Mouse (Mus musculus) limb, embryonic 10.5 days (tissue): ENCODE data around the gene Gpc3. TPM values are rescaled to one million over a fixed set of nuclear protein-coding genes. Genes with fewer than 3 reads are reported as not detected.
A peak's percentile ranks its signal among the peaks of the same experiment; 100 is the strongest.

Source experiments
- DNase-seq: peaks from one replicate; pipeline ENCODE4 v3.0.0-alpha.2; 2017; ENCODE audit warnings: low spot score
- H3K27ac ChIP-seq: fragments of 300-500 bp; sonication (generic); 2 replicates; pipeline ENCODE4 v1.5.1; 2016; ENCODE audit warnings: mild to moderate bottlenecking
- H3K27me3 ChIP-seq: fragments of 300-500 bp; sonication (generic); 2 replicates; pipeline ENCODE4 v1.6.1; 2016; ENCODE audit warnings: low read depth, mild to moderate bottlenecking; ENCODE audit not compliant: poor library complexity, severe bottlenecking
- H3K36me3 ChIP-seq: fragments of 300-500 bp; sonication (generic); 2 replicates; pipeline ENCODE4 v1.6.1; 2016; ENCODE audit warnings: mild to moderate bottlenecking, moderate library complexity
- H3K4me1 ChIP-seq: fragments of 300-500 bp; sonication (generic); 2 replicates; pipeline ENCODE4 v1.6.1; 2016
- H3K4me3 ChIP-seq: fragments of 300-500 bp; sonication (generic); 2 replicates; pipeline ENCODE4 v1.5.1; 2016; ENCODE audit warnings: mild to moderate bottlenecking, moderate library complexity
- H3K9me3 ChIP-seq: fragments of 300-500 bp; sonication (generic); replicated peaks from 2 replicates; pipeline ENCODE4 v1.6.1; 2016; ENCODE audit warnings: mild to moderate bottlenecking
- WGBS: fragments of 180-500 bp; shearing (Covaris S2); methylation state at CpG from one replicate; pipeline ENCODE4 v1.1.7; 2016; 5-methylcytosine and 5-hydroxymethylcytosine counted together
- microRNA counts: library from miRNA; unstranded; fragments of <30 nt; microRNA quantifications from one replicate; lab custom pipeline; 2017
- microRNA-seq: library from miRNA; unstranded; fragments of <30 nt; microRNA quantifications from one replicate; pipeline ENCODE4, GENCODE M21; 2017
- polyA plus RNA-seq: library from polyadenylated mRNA; unstranded; fragments of >200 nt; fragmentation: Nextera tagmentation; extraction: Ambion mirVana; gene quantifications from 2 replicates; pipeline ENCODE4 v1.2.1, GENCODE M21; 2016

Gene Gpc3
- polyA plus RNA-seq, 1 experiment from 2014 or later, result 1,116 TPM

DNA sequence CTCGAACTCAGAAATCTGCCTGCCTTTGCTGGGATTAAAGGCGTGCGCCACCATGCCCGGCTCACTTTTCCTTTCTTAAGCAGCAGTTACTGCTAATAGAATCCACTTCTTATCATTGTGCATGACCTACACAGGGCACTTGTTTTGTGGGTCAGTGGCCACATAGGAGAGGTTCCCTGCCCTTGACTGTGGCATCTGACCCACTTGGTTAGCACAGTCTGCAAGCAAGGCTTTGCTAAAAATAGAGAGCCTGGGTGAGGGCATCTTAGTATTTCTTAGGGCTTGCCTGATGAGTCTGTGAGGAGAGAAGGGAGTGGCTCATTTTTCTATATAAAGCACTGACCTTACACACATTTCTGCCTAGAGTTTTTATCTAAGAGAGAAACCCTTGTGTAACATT is 376.3 kb downstream of the Gpc3 start:
- Histone ChIP-seq H3K36me3 (no peaks in the 10 kb centered on the region), H3K4me3 (no peak overlapping the region), H3K9me3 (no peaks in the 10 kb centered on the region), H3K27me3 (peaks cover 42% of the 10 kb centered on the region), H3K27ac (no peak overlapping the region), H3K4me1 (peaks cover 5% of the 10 kb centered on the region; the same call in 1 of the 2 replicates)
- 93% methylated on average over 4 of the region's 4 CpGs for WGBS
- no peak for DNase-seq

DNA sequence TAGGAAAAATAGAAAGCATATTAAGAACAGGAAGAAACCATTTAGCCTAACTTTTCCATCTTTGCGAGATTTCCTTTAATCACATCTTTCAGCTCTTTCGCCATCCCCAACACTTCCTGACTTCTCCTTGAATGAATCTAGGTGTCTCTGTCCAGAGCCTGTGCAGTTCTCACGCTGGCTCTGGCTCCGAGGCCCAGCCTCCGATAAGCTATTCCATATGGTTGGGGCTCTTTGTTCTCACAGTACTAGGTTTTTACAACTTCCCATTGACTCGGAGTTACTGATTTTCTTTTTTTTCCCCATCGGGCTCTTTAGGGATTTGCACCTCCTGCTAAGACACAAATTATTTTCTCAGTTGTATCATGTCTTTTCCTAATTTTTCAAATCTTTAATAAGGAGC is 381.8 kb downstream of the Gpc3 start:
- H3K27me3 ChIP-seq, result peaks cover 50% of the 10 kb centered on the region
- no peak overlapping the region for H3K4me3 ChIP-seq
- no peaks in the 10 kb centered on the region for H3K36me3 ChIP-seq
- no peaks in the 10 kb centered on the region for H3K9me3 ChIP-seq
- peaks cover 17% of the 10 kb centered on the region; the same call in 1 of the 2 replicates for H3K4me1 ChIP-seq
- DNase-seq, result peak; percentile 36
- WGBS, result 32% methylated on average over 7 of the region's 7 CpGs
- 0 out of 2 replicates have a peak overlapping the region, but pooled peaks have one; percentile 50 for H3K27ac ChIP-seq

GRCm38 (mm10) chrX:52230711-52231110 is 383.0 kb downstream of the Gpc3 start:
- Histone ChIP-seq H3K4me3 (no peak overlapping the region), H3K9me3 (no peaks in the 10 kb centered on the region), H3K27ac (no peak overlapping the region), H3K36me3 (no peaks in the 10 kb centered on the region), H3K27me3 (peaks cover 50% of the 10 kb centered on the region), H3K4me1 (peaks cover 17% of the 10 kb centered on the region; the same call in 1 of the 2 replicates)
- DNase-seq, result no peak
- 86% methylated on average over 4 of the region's 4 CpGs for WGBS

MicroRNAs within 50 kb of the gene (microRNA counts, 519-probe panel; counts per million panel counts)
- 684 counts per million, percentile 72 among the panel's probes with 10 or more counts for microRNA mmu-miR-717 (lab: Ali Mortazavi, UCI)

Small RNA genes within 50 kb of the gene (microRNA-seq; reads per million reads assigned to microRNA genes)
- gene Mir6384 (not detected), gene Mir717 (not detected)

Other genes with a start within 250 kb of the Gpc3 start
- gene Ccdc160, start 177.2 kb upstream of the Gpc3 start, polyA plus RNA-seq, result 1.9 and 2.5 TPM in 2 replicates